Mouse (Mus musculus) ovary, adult 18-20 months (tissue): ENCODE results near the gene Rars2.

Experiments used
- DNase-seq: peaks from one replicate; pipeline ENCODE4 v3.0.0; 2022; ENCODE audit warnings: low spot score, mixed read lengths

Rars2 gene

GRCm38 (mm10) chr4:34644779-34645178, 30.0 kb downstream of the Rars2 start:
- DNase-seq: no peak

- DNase-seq: no peak
Observed at GRCm38 (mm10) chr4:34653179-34653578, 38.4 kb downstream of the Rars2 start.

GRCm38 (mm10) chr4:34656101-34656500, 41.3 kb downstream of the Rars2 start:
- DNase-seq: no peak

GRCm38 (mm10) chr4:34659012-34659411, 44.3 kb downstream of the Rars2 start:
- no peak for DNase-seq

GRCm38 (mm10) chr4:34661514-34661913, 46.8 kb downstream of the Rars2 start:
- no peak for DNase-seq

GRCm38 (mm10) chr4:34661927-34662326, 47.2 kb downstream of the Rars2 start:
- no peak for DNase-seq

GRCm38 (mm10) chr4:34667923-34668322, 53.2 kb downstream of the Rars2 start:
- no peak for DNase-seq

- no peak for DNase-seq
Observed at GRCm38 (mm10) chr4:34673721-34674120, 59.0 kb downstream of the Rars2 start.

- DNase-seq: no peak
Observed at GRCm38 (mm10) chr4:34680530-34680929, 65.8 kb downstream of the Rars2 start.

GRCm38 (mm10) chr4:34686874-34687567, 72.3 kb downstream of the Rars2 start, which contains the start of gene Slc35a1:
TSS of gene Slc35a1 (minus strand) at chr4:34687438.
- peak; percentile 91 for DNase-seq

- DNase-seq: no peak
Observed at GRCm38 (mm10) chr4:34688021-34688420, 73.3 kb downstream of the Rars2 start.

- DNase-seq: no peak
Observed at GRCm38 (mm10) chr4:34701528-34701927, 86.8 kb downstream of the Rars2 start.

GRCm38 (mm10) chr4:34702231-34702630, 87.5 kb downstream of the Rars2 start:
- no peak for DNase-seq

- DNase-seq: no peak
Observed at GRCm38 (mm10) chr4:34703029-34703428, 88.3 kb downstream of the Rars2 start.

GRCm38 (mm10) chr4:34707248-34707647, 92.5 kb downstream of the Rars2 start:
- no peak for DNase-seq

GRCm38 (mm10) chr4:34708127-34708526, 93.4 kb downstream of the Rars2 start:
- DNase-seq: no peak
